Mouse (Mus musculus): ENCODE data around the gene Mitd1.

The Mitd1 gene

GRCm38 (mm10) chr1:37890025-37890652 is at the start of gene Mitd1, which contains the start of gene Mrpl30:
Gene Mitd1, minus strand, starts transcription at chr1:37890411.
Gene Mrpl30, plus strand, starts transcription at chr1:37890477.
- peak; percentile 97 for DNase-seq (ENCODE audit: low read depth, low spot score)

DNA sequence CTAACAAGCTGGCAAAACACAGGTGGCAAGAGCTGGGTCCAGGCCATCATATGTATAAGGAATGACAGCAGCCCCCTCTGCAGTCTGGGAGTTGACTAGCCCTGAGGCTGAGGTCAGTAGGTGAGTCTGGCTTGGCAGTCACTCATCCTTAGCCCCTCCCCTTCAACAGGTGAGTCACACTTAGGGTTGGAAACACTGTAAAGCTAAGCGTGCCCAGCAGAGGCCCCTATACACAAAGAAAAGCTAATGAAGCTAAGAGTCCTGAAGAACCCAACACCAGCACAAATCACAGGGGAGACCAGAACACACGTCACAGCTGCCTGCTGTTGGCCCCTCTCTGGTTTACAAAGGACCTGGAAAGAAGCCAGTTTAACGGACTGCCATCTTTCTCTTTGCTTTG is 41.6 kb upstream of the Mitd1 start:
- DNase-seq (ENCODE audit: low read depth, low spot score), result no peak

DNA sequence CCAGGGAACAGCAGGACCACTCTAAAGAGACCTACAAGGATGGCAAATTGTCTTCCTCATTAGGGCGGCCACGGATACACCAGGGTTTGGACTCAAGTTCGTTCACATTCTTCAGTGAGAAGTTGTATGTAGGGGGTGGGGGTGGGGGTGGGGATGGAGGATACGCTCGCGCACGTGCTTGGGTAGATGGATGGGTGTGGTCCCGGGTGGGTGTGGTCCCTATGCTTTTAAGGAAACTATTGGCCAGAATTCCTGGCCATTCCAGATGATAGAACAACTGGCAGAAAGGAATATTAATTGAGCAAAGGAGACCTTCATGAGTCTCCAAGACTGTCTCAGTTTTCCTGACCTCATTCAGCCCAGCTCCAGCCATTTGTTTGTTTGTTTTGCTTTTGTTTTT is 35.8 kb upstream of the Mitd1 start:
- DNase-seq (ENCODE audit: low read depth, low spot score), result no peak

GRCm38 (mm10) chr1:37922536-37922935 is 32.3 kb upstream of the Mitd1 start:
- no peak for DNase-seq (ENCODE audit: low read depth, low spot score)

GRCm38 (mm10) chr1:37918096-37918495 is 27.9 kb upstream of the Mitd1 start:
- DNase-seq (ENCODE audit: low read depth, low spot score), result no peak

DNA sequence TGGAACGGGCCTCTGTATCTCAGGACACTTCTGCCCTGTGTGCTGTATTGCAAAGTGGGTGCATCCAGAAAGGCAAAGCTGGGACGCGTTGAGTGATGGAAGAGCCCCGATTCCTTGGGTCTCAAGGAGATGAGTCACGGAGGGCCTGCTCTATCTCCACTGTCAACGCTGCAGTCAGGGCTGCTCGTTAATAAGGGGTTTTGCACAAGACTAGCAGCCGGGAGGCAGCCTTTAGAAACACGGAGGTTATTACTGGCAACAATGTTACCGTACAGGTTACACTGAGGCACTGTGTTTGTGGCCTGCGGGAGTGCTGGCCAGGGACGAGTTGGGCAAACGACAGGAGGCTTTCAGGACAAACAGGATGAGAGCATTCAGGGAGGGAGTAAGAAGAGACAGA is 27.5 kb upstream of the Mitd1 start:
- no peak for DNase-seq (ENCODE audit: low read depth, low spot score)

DNA sequence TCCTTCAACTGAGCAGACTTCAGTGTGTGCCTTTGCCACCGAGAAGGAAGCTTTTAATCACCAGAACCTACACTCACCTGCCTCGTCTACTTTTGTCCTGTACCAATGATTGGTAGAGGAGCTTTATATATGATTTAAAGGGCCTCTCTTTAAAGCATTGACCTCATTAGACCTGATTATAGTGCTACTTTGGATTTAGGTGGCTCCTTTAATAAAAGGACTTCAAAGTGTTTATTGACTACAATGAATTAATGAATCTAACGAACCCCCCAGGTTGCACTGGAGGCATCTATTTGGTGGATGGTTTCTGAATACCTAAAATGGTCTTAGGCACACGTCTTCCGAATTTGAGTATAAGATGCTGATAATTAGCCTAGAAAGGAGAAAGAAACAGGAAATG is 26.2 kb upstream of the Mitd1 start, which contains the start of gene Lyg2:
Gene Lyg2 (minus strand): TSS at position 101 of the 400 bp plus-strand sequence.
- DNase-seq (ENCODE audit: low read depth, low spot score), result no peak

GRCm38 (mm10) chr1:37912751-37913150 is 22.5 kb upstream of the Mitd1 start:
- DNase-seq (ENCODE audit: low read depth, low spot score), result no peak

GRCm38 (mm10) chr1:37903178-37903577 is 13.0 kb upstream of the Mitd1 start:
- DNase-seq (ENCODE audit: low read depth, low spot score), result peak; percentile 31

DNA sequence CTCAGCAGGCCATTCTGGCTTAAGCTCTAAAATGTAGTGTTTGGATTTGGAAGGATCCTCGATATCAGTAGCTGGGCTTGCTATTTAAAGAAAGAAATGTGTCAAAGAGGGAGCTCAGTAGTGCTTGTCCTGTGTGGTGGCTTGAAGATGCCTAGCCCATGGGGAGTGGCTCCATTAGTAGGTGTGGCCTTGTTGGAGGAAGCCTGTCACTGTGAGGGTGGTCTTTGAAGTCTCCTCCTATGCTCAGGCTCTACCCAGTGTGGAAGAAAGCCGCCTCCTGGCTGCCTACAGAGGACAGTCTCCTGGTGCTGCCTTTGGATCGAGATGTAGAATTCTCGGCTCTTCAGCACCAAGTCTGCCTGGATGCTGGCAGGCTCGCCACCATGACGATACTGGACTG is 10.1 kb upstream of the Mitd1 start:
- DNase-seq (ENCODE audit: low read depth, low spot score), result no peak

- DNase-seq (ENCODE audit: low read depth, low spot score), result no peak
Observed at GRCm38 (mm10) chr1:37899816-37900215, 9.6 kb upstream of the Mitd1 start.

GRCm38 (mm10) chr1:37894606-37895005 is 4.4 kb upstream of the Mitd1 start:
- DNase-seq (ENCODE audit: low read depth, low spot score), result no peak

DNA sequence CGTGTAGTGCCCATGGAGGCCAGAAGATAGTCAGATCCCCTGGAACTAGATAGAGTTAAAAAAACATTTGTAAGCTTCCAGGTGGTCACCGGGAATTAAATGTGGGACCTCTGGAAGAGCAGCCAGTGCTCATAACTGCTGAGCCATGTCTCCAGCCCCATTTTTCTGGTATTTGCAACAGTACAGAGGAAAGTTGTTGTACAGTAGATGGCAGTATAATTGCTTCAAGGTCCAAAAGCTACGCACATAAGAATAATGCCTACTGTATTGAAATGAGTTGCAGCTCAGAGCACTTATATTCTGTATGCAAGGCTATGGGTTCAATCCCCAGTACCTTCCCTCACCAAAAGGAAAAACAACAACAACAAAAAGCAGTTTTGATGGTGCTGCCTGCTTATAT is 1.2 kb upstream of the Mitd1 start:
- no peak for DNase-seq (ENCODE audit: low read depth, low spot score)

- no peak for DNase-seq (ENCODE audit: low read depth, low spot score)
Observed at GRCm38 (mm10) chr1:37889206-37889605, 1.0 kb downstream of the Mitd1 start.

GRCm38 (mm10) chr1:37884451-37884850 is 5.8 kb downstream of the Mitd1 start:
- no peak for DNase-seq (ENCODE audit: low read depth, low spot score)

DNA sequence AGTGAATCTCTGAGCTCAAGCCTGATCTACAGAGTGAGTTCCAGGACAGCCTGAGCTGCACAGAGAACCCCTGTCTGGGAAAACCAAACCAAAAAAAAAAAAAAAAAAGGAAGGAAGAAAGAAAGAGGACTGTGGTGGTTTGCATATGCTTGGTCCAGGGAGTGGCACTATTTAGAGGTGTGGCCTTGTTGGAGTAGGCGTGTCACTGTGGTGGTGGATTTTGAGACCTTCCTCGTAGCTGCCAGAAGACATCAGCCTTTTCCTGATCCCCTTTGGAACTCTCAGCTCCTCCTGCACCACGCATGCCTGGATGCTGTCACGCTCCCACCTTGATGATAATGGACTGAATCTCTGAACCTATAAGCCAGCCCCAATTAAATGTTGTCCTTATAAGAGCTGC is 6.8 kb downstream of the Mitd1 start:
- DNase-seq (ENCODE audit: low read depth, low spot score), result no peak

DNA sequence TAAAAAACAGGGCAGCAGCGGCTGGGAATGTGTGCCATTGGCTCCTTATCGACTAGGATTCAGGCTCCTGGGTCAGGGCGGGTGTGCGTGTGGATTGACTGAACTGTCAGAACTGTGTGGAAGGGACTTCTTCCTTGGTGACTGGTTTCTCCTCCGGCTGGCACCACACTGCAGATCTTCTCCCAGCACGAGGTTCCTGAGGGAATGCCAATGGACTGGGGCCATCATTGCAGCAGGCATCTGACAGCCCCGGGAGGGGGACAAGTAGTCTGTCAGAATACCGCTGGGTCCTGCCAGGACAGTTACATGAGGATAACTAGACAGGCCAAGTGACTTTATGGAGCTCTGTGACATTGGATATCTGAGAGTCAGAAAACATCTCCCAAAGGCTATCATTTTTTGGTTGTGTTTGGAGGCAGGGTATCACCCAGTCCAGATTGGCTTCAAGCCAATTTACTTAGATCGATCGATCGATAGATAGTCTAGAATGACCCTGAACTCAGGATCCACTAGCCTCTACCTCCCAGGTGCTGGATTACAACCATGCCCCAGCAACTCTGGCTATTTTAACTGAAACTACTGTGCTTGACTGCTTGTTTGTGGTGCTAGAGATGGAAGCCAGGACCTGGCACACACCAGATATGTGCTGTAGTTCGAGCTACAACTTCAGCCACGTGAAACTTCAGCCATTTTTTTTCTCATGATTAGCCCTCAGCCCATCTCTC is 12.3 kb downstream of the Mitd1 start:
- DNase-seq (ENCODE audit: low read depth, low spot score), result no peak

- DNase-seq (ENCODE audit: low read depth, low spot score), result no peak
Observed at GRCm38 (mm10) chr1:37873157-37873556, 17.1 kb downstream of the Mitd1 start.

GRCm38 (mm10) chr1:37872131-37873067 is 17.8 kb downstream of the Mitd1 start:
- peak; percentile 79 for DNase-seq (ENCODE audit: low read depth, low spot score)

- DNase-seq (ENCODE audit: low read depth, low spot score), result peak; percentile 41
Observed at GRCm38 (mm10) chr1:37871704-37872103, 18.5 kb downstream of the Mitd1 start, which contains the start of gene Lipt1. Gene Lipt1, plus strand, starts transcription at chr1:37871738.

GRCm38 (mm10) chr1:37869362-37869761 is 20.8 kb downstream of the Mitd1 start:
- no peak for DNase-seq (ENCODE audit: low read depth, low spot score)

- no peak for DNase-seq (ENCODE audit: low read depth, low spot score)
Observed at GRCm38 (mm10) chr1:37868640-37869039, 21.6 kb downstream of the Mitd1 start.

All from mesoderm, embryonic 11.5 days (tissue).